Mouse (Mus musculus): ENCODE measurements at regions not wholly inside any gene's neighbourhood (a gene's known extent, or its start where the extent isn't known, plus 50 kb on each side); places are given as distances from the start of the nearest gene placed in this dataset.

GRCm38 (mm10) chr11:19736076-19736475, 188.1 kb upstream of the Spred2 start:
- Histone ChIP-seq H3K4me3 (no peak overlapping the region), H3K36me3 (ENCODE audit: poor library complexity, severe bottlenecking) (no peaks in the 10 kb centered on the region), H3K27ac (no peak overlapping the region), H3K9me3 (replicated peaks) (no peaks in the 10 kb centered on the region), H3K9ac (no peak overlapping the region), H3K4me1 (0 out of 2 replicates have a peak, but pooled peaks cover 4% of the 10 kb centered on the region), H3K27me3 (no peaks in the 10 kb centered on the region), H3K4me2 (no peak overlapping the region)
- 96% methylated on average over 7 of the region's 7 CpGs for WGBS
- no peak for ATAC-seq

- Histone ChIP-seq H3K9ac (no peak overlapping the region), H3K9me3 (replicated peaks) (no peaks in the 10 kb centered on the region; the same call in 1 of the 2 replicates), H3K27me3 (no peaks in the 10 kb centered on the region), H3K36me3 (ENCODE audit: poor library complexity, severe bottlenecking) (no peaks in the 10 kb centered on the region), H3K4me1 (0 out of 2 replicates have a peak, but pooled peaks cover 4% of the 10 kb centered on the region), H3K27ac (no peak overlapping the region), H3K4me3 (no peak overlapping the region), H3K4me2 (no peak overlapping the region)
- WGBS = 61% methylated on average over 7 of the region's 7 CpGs
- ATAC-seq = no peak
Observed at GRCm38 (mm10) chr11:19736926-19737325, 187.2 kb upstream of the Spred2 start.

GRCm38 (mm10) chr11:19737331-19737730, 186.8 kb upstream of the Spred2 start:
- 58% methylated on average over 5 of the region's 5 CpGs for WGBS
- H3K4me3 ChIP-seq = no peak overlapping the region
- no peaks in the 10 kb centered on the region for H3K27me3 ChIP-seq
- no peak overlapping the region for H3K9ac ChIP-seq
- no peak for ATAC-seq
- no peak overlapping the region for H3K27ac ChIP-seq
- no peaks in the 10 kb centered on the region for H3K36me3 ChIP-seq (ENCODE audit: poor library complexity, severe bottlenecking)
- H3K4me2 ChIP-seq = no peak overlapping the region
- H3K9me3 ChIP-seq (replicated peaks) = no peaks in the 10 kb centered on the region; the same call in 1 of the 2 replicates
- 0 out of 2 replicates have a peak, but pooled peaks cover 4% of the 10 kb centered on the region for H3K4me1 ChIP-seq

GRCm38 (mm10) chr11:19737807-19738206, 186.4 kb upstream of the Spred2 start:
- H3K4me1 ChIP-seq = 0 out of 2 replicates have a peak, but pooled peaks cover 4% of the 10 kb centered on the region
- no peaks in the 10 kb centered on the region for H3K36me3 ChIP-seq (ENCODE audit: poor library complexity, severe bottlenecking)
- no peaks in the 10 kb centered on the region; the same call in 1 of the 2 replicates for H3K9me3 ChIP-seq (replicated peaks)
- H3K9ac ChIP-seq = no peak overlapping the region
- WGBS = 77% methylated on average over 5 of the region's 5 CpGs
- H3K4me3 ChIP-seq = no peak overlapping the region
- H3K4me2 ChIP-seq = no peak overlapping the region
- no peak overlapping the region for H3K27ac ChIP-seq
- ATAC-seq = no peak
- no peaks in the 10 kb centered on the region for H3K27me3 ChIP-seq

- H3K4me2 ChIP-seq = no peak overlapping the region
- no peak for ATAC-seq
Observed at GRCm38 (mm10) chr11:19739527-19740151, 184.5 kb upstream of the Spred2 start.

GRCm38 (mm10) chr11:19740562-19740961, 183.6 kb upstream of the Spred2 start:
- WGBS = 84% methylated on average over 3 of the region's 3 CpGs
- Histone ChIP-seq H3K36me3 (ENCODE audit: poor library complexity, severe bottlenecking) (no peaks in the 10 kb centered on the region), H3K27me3 (no peaks in the 10 kb centered on the region), H3K9ac (no peak overlapping the region), H3K4me1 (0 out of 2 replicates have a peak, but pooled peaks cover 4% of the 10 kb centered on the region), H3K27ac (no peak overlapping the region), H3K9me3 (replicated peaks) (no peaks in the 10 kb centered on the region; the same call in 1 of the 2 replicates), H3K4me2 (no peak overlapping the region), H3K4me3 (no peak overlapping the region)
- no peak for ATAC-seq

More at GRCm38 (mm10) chr11:19739527-19740151, 184.5 kb upstream of the Spred2 start:
- H3K9ac ChIP-seq = no peak overlapping the region
- no peaks in the 10 kb centered on the region; the same call in 1 of the 2 replicates for H3K9me3 ChIP-seq (replicated peaks)
- H3K36me3 ChIP-seq (ENCODE audit: poor library complexity, severe bottlenecking) = no peaks in the 10 kb centered on the region
- H3K4me3 ChIP-seq = no peak overlapping the region
- no peak overlapping the region for H3K27ac ChIP-seq
- WGBS = 59% methylated on average over 9 of the region's 9 CpGs
- 0 out of 2 replicates have a peak, but pooled peaks cover 4% of the 10 kb centered on the region for H3K4me1 ChIP-seq
- H3K27me3 ChIP-seq = no peaks in the 10 kb centered on the region

- Histone ChIP-seq H3K27me3 (no peaks in the 10 kb centered on the region), H3K36me3 (ENCODE audit: poor library complexity, severe bottlenecking) (no peaks in the 10 kb centered on the region), H3K4me3 (no peak overlapping the region), H3K9ac (no peak overlapping the region), H3K4me2 (no peak overlapping the region), H3K27ac (no peak overlapping the region), H3K9me3 (replicated peaks) (no peaks in the 10 kb centered on the region), H3K4me1 (peaks cover 7% of the 10 kb centered on the region; the same call in 1 of the 2 replicates)
- 54% methylated on average over 11 of the region's 11 CpGs for WGBS
- ATAC-seq = no peak
Observed at GRCm38 (mm10) chr11:19747097-19747972, 176.8 kb upstream of the Spred2 start.

GRCm38 (mm10) chr11:19747973-19748559, 176.1 kb upstream of the Spred2 start:
- Histone ChIP-seq H3K4me2 (no peak overlapping the region), H3K4me1 (peaks cover 7% of the 10 kb centered on the region; the same call in 1 of the 2 replicates), H3K9me3 (replicated peaks) (no peaks in the 10 kb centered on the region), H3K9ac (no peak overlapping the region), H3K4me3 (no peak overlapping the region), H3K36me3 (ENCODE audit: poor library complexity, severe bottlenecking) (no peaks in the 10 kb centered on the region), H3K27ac (no peak overlapping the region), H3K27me3 (no peaks in the 10 kb centered on the region)
- 51% methylated on average over 14 of the region's 14 CpGs for WGBS
- no peak for ATAC-seq

- Histone ChIP-seq H3K9ac (no peak overlapping the region), H3K27ac (no peak overlapping the region), H3K27me3 (peaks cover 20% of the 10 kb centered on the region), H3K9me3 (replicated peaks) (no peaks in the 10 kb centered on the region), H3K4me3 (no peak overlapping the region), H3K4me2 (no peak overlapping the region), H3K36me3 (ENCODE audit: poor library complexity, severe bottlenecking) (no peaks in the 10 kb centered on the region), H3K4me1 (no peaks in the 10 kb centered on the region)
- 81% methylated on average over 4 of the region's 4 CpGs for WGBS
- ATAC-seq = no peak
Observed at GRCm38 (mm10) chr11:19758892-19759291, 165.3 kb upstream of the Spred2 start.

- Histone ChIP-seq H3K27me3 (peaks cover 20% of the 10 kb centered on the region), H3K4me3 (no peak overlapping the region), H3K4me2 (peak overlapping the region; percentile 35), H3K36me3 (ENCODE audit: poor library complexity, severe bottlenecking) (no peaks in the 10 kb centered on the region), H3K9me3 (replicated peaks) (no peaks in the 10 kb centered on the region), H3K27ac (no peak overlapping the region), H3K9ac (no peak overlapping the region), H3K4me1 (peaks cover 8% of the 10 kb centered on the region)
- WGBS = 17% methylated on average over 16 of the region's 16 CpGs
- ATAC-seq = peak; percentile 29; the same call in 1 of the 2 replicates
Observed at GRCm38 (mm10) chr11:19760861-19761693, 163.1 kb upstream of the Spred2 start.

- 52% methylated on average over 4 of the region's 4 CpGs for WGBS
- no peak overlapping the region for H3K27ac ChIP-seq
- peaks cover 20% of the 10 kb centered on the region for H3K27me3 ChIP-seq
- H3K4me2 ChIP-seq = no peak overlapping the region
- H3K36me3 ChIP-seq (ENCODE audit: poor library complexity, severe bottlenecking) = no peaks in the 10 kb centered on the region
- no peaks in the 10 kb centered on the region for H3K9me3 ChIP-seq (replicated peaks)
- no peak overlapping the region for H3K4me3 ChIP-seq
- peaks cover 8% of the 10 kb centered on the region for H3K4me1 ChIP-seq
- peak; percentile 28; the same call in 1 of the 2 replicates for ATAC-seq
- no peak overlapping the region for H3K9ac ChIP-seq
Observed at GRCm38 (mm10) chr11:19761694-19761976, 162.5 kb upstream of the Spred2 start.
